Mouse (Mus musculus) MEL (cell line): Measurements from ENCODE around the gene Btnl6.

Experiments used
- CHD2 ChIP-seq: IDR thresholded peaks from 2 replicates; pipeline ENCODE4 v1.6.1; 2011; ENCODE audit warnings: low read length, improper control_type of control experiment
- CTCF ChIP-seq, 3 experiments: IDR thresholded peaks in 2 of 3; conservative IDR thresholded peaks in 1 of 3; 2 replicates each; pipeline ENCODE4 v1.5.1; 2011 to 2012; ENCODE audit warnings: low read length in 3 of 3, low read depth in 2 of 3, mild to moderate bottlenecking in 2 of 3, improper control_type of control experiment in 1 of 3, inconsistent platforms in 1 of 3, mixed read lengths in 1 of 3, moderate library complexity in 1 of 3; ENCODE audit not compliant: control insufficient read depth in 1 of 3, insufficient read depth in 1 of 3, poor library complexity in 1 of 3, severe bottlenecking in 1 of 3
- E2F4 ChIP-seq: IDR thresholded peaks from 2 replicates; pipeline ENCODE4 v1.6.1; 2011; ENCODE audit warnings: low read depth, low read length, improper control_type of control experiment, borderline replicate concordance
- EP300 ChIP-seq, 2 experiments: IDR thresholded peaks; 2 replicates each; pipeline ENCODE4 v1.6.1; 2011; ENCODE audit warnings: improper control_type of control experiment in 2 of 2, low read length in 2 of 2, low read depth in 1 of 2, mild to moderate bottlenecking in 1 of 2
- GABPA ChIP-seq: IDR thresholded peaks from 2 replicates; pipeline ENCODE4 v1.6.1; 2012; ENCODE audit warnings: low read depth, mild to moderate bottlenecking, inconsistent platforms, low read length, improper control_type of control experiment, moderate library complexity
- JUND ChIP-seq: IDR thresholded peaks from 2 replicates; pipeline ENCODE4 v1.6.1; 2011; ENCODE audit warnings: low read depth, mild to moderate bottlenecking, improper control_type of control experiment, low read length
- KAT2A ChIP-seq: conservative IDR thresholded peaks from 2 replicates; pipeline ENCODE4 v1.6.1; 2012; ENCODE audit warnings: low read depth, low read length, improper control_type of control experiment, inconsistent platforms
- MAX ChIP-seq: IDR thresholded peaks from 2 replicates; pipeline ENCODE4 v1.6.1; 2011; ENCODE audit warnings: low read length, improper control_type of control experiment
- NELFE ChIP-seq: IDR thresholded peaks from 2 replicates; pipeline ENCODE4 v1.6.1; 2011; ENCODE audit warnings: low read depth, low read length, improper control_type of control experiment
- POLR2A ChIP-seq, 2 experiments: IDR thresholded peaks; 2 replicates each; pipeline ENCODE4 v1.6.1; 2011 to 2012; ENCODE audit warnings: low read length in 2 of 2, mild to moderate bottlenecking in 2 of 2, control low read depth in 1 of 2, improper control_type of control experiment in 1 of 2, low read depth in 1 of 2, moderate library complexity in 1 of 2; ENCODE audit not compliant: control insufficient read depth in 1 of 2, insufficient read depth in 1 of 2, poor library complexity in 1 of 2
- SMC3 ChIP-seq: IDR thresholded peaks from 2 replicates; pipeline ENCODE4 v1.6.1; 2011; ENCODE audit warnings: low read depth, low read length, improper control_type of control experiment
- USF1 ChIP-seq: IDR thresholded peaks from 2 replicates; pipeline ENCODE4 v1.6.1; 2014; ENCODE audit warnings: low read depth, mild to moderate bottlenecking, inconsistent platforms, low read length, improper control_type of control experiment, moderate library complexity

DNA sequence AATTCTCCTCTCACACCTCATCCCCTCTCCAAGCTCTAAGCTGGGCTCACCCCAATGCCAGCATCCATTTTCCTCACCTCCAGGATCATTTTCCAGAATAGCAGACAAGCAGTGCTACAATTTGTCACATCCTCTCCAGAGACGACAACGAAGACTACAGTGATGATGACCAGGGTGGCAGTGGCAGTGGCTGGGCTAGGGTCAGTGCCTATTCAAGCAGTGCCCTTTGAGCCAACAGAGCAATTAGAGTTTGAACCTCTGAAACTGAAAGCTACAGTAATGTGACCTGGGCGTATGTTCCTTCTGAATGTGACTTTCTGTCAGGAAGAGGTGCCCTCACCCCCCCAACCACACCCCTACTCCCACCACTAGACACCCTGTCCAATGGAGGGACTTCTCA, 32.0 kb upstream of the Btnl6 start:
- TF ChIP-seq CTCF (IDR thresholded peaks at IDR 0.05 in 2 of 3, conservative IDR thresholded peaks at IDR 0.05 in 1 of 3; ENCODE audit: control insufficient read depth in 1 of 3, insufficient read depth in 1 of 3, low read depth in 2 of 3, low read length in 3 of 3, poor library complexity in 1 of 3, severe bottlenecking in 1 of 3) (no peak), POLR2A (IDR thresholded peaks at IDR 0.05; ENCODE audit: control insufficient read depth in 1 of 2, insufficient read depth in 1 of 2, low read depth in 1 of 2, low read length in 2 of 2, poor library complexity in 1 of 2) (no peak), JUND (no peak), EP300 (IDR thresholded peaks at IDR 0.05; ENCODE audit: low read depth in 1 of 2, low read length in 2 of 2) (no peak), USF1 (no peak), CHD2 (no peak), SMC3 (no peak), E2F4 (no peak), KAT2A (no peak), NELFE (no peak), MAX (no peak), GABPA (no peak)
